Mouse (Mus musculus) hindlimb bud, embryonic 11.5 days (tissue): ENCODE results near the gene Zfp652.
A peak's percentile ranks its signal among the peaks of the same experiment; 100 is the strongest.
"Not testable (repeated sequence)": the region's sequence is repeated elsewhere in the genome, so short reads cannot be mapped to it uniquely, and the experiment has no call there.

ENCODE experiments used
- DNase-seq: peaks from one replicate; pipeline ENCODE4 v3.0.0-alpha.2; 2012; ENCODE audit warnings: low read depth, low spot score; ENCODE audit errors: extremely low spot score

Zfp652 gene

DNA sequence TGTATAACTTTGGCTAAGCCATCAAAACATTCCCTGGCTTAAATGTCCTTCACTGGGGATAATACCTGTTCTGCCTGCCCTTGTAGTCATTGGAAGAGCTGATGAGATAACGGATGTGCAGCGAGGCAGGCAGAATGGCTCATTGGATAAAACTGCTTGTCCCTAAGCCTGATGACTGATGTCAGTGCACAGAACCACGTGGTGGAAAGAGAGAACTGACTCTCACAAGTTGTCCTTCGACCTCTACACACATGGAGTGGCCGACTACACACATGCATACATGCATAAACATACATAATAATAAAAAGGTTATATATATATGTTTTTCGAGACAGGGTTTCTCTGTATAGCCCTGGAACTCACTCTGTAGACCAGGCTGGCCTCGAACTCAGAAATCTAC is 2.0 kb upstream of the Zfp652 start:
- no peak for DNase-seq

DNA sequence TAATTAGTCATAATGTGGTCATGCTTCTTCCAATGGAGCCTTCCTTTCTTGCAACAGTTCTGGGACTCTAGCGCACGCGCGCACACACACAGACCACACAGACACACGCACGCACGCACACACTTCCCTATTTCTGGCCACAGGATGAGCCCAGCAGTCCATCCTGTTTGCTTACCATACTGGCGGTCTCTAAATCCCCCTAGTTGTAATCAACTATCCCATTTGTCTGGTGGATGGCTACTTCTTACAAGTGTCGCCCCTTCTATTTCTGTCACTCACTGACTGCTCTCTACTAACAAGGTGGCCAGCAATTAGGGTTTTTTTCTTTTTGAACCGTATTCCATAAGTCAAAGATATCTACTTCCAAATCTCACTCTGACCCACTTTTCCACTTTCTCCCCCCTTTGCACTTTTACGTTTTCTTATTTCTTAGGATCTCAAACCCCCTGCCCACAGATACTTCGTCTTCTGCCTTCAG is 349 bp upstream of the Zfp652 start:
- DNase-seq: no peak

DNA sequence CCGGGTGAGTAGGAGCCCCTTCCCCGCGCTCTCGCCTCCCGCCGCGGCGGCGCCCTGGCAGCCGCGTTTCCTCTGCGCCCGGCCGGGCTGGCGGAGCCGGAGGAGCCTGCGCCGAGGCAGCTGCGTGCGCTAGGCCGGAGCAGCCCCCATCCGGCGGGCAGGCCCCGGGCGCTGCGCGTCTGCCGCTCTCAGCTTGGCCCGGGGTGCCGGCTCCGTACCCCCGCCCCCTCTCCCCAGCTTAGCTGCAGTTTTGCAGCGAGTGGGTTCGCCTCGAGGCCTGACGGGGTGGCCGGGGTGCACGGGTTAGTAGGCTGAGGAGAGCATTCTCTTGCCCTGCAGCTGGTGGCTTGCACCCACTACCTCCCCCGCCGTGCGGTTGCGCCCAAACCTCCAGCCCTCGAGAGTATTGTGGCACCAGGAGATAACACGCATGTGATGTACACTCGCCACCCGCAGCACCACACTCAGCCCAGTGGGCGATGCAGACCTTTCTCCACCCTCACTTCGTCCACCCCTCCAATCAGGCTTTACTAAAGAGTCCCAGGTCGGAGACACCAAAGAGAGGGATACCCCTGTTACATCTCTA is 845 bp downstream of the Zfp652 start:
- DNase-seq: no peak

DNA sequence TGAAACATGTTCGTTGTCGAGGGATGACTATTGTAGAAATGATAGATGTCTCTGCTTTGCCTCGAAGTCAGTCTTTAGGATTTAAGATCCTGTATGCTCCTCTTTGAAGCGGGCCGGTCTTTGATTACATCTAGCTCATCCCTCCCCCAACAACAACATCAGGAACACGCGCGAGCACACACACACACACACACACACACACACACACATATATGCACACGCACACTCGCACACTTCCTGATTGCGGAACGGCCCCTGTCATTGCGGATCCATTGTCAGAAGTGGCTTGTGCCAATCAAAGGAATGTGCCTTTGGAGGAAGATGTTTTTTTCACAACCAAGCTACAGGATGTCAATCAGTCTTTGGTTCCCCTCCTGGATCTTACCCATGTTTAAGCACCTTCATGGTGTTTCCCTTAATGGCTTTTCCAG is 1.4 kb downstream of the Zfp652 start:
- DNase-seq: no peak

DNA sequence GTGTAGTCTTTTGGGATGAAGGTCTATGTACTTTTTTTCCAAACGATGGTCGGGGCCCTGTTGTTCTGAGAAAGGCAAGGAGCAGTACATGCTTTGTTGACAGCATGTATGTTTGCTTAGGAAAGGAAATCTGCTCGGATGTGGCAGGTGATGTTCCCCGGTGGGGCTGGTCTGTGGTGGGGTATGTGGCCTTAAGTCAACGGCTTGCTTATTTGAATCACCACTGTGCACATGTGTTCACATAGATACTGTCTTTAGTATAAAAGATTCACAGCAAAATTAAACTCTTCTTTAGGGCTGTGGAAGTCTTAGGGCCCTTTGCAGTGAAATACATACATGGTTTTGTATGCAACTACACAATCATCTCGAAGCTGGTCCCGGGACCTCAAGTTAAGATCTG is 1.9 kb downstream of the Zfp652 start:
- no peak for DNase-seq

DNA sequence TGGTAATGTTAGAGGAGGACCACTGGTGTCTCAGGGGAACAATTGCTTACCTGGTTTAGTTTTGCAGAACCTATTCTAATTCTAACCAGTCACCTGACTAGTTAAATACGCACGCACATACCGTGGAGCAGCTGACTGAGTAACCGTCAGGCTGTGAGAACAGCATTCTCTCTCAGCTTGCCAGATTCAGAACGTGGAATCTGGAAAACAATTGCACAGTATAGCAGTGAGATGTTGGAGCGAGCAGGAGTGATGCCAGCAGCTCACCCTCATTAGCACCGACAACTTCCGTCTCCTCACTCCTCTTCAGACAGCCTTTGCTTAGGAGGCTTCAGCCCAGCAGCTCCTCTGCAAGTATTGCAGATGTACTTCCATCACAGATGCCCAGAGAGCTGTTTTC is 3.7 kb downstream of the Zfp652 start:
- no peak for DNase-seq

DNA sequence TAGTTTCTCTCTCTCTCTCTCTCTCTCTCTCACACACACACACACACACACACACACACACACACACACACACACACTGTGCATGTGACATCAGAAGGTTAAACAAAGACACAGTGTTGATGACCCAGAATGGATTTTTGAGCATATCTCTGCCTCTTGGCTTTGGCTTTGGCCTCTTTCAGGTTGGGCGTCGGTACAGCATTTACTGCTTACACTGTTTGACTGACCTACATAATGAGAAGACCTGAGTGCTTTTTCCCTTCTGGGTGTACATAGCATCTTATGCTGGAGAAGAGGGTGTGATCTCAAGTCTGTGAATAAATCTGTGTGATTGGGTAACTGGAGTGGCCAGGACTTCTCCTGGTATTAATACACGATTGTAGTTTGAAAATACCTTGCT is 6.9 kb downstream of the Zfp652 start:
- no peak for DNase-seq

DNA sequence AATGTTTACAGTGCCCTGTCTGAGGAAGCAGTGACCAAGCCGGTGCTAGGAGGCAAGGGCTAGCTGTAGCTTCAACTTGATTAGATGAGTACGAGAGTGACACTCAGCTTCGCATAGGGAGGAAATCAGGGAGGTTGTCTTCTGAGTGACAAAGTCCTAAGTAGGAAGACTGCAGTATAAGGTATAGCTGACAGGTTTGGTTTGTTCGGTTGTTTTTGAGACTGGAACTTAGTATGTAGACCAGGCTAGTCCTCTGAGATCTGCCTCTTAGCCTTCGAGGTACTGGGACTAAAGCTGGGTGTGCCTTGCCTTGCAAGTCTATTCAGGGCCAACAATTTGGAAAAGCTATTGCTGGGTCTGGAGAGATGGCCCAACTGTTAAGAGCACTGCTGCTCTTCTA is 10.8 kb downstream of the Zfp652 start, which contains the start of gene B130006D01Rik:
B130006D01Rik (plus strand) TSS at position 301 of the 400 bp plus-strand sequence.
- DNase-seq: no peak

DNA sequence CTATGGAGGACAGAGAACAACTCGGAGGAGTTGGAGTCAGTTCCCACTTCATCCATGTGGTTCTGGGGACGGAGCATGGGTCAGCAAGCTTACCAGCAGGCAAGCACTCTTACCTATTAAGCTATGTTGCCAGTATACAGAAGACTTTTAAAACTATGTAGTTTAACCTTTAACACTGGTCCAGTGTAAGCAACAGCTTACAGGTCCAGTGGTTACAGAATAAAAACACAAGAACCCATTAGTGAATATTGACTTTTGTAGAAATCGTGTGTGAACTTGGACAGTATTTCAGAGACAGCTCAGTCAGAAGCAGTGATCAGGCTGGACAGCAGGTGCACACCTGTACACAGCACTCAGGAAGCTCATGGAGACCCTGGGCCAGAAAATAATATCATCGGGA is 12.0 kb downstream of the Zfp652 start:
- no peak for DNase-seq

DNA sequence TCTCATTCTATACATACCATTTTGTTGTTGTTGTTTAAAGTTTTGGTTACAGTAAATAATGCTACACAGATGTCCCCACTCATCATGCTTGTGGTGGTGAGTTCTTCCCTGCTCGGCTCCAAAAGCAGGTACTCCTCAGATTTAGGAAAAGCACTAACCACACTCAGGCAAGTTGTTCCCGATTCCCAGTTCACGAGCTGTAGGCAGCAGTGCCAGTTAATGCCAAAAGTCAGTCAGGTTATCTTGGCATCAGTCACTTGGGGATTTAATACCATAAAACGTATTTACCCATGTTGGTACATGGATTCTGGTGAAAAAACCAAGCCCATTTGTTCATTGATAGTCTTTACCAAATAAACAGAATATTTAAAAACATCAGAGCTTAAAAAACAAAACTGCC is 13.7 kb downstream of the Zfp652 start:
- DNase-seq: no peak

DNA sequence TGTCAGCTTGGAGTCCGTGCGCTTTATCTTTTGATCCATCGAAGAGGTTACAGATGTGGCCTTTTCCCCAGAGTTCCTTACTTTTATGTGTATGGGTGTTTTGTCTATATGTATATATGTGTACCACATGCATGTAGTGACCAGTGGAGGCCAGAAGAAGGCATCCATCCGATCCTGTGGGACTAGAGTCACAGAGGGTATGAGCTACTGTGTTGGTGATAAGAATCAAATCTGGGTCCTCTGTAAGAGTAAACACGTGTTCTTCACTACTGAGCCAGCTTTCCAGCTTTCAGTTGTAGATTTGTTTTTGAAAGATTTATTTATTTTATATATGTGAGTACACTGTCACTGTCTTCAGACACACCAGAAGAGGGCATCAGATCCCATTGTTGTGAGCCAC is 15.5 kb downstream of the Zfp652 start:
- DNase-seq: no peak

DNA sequence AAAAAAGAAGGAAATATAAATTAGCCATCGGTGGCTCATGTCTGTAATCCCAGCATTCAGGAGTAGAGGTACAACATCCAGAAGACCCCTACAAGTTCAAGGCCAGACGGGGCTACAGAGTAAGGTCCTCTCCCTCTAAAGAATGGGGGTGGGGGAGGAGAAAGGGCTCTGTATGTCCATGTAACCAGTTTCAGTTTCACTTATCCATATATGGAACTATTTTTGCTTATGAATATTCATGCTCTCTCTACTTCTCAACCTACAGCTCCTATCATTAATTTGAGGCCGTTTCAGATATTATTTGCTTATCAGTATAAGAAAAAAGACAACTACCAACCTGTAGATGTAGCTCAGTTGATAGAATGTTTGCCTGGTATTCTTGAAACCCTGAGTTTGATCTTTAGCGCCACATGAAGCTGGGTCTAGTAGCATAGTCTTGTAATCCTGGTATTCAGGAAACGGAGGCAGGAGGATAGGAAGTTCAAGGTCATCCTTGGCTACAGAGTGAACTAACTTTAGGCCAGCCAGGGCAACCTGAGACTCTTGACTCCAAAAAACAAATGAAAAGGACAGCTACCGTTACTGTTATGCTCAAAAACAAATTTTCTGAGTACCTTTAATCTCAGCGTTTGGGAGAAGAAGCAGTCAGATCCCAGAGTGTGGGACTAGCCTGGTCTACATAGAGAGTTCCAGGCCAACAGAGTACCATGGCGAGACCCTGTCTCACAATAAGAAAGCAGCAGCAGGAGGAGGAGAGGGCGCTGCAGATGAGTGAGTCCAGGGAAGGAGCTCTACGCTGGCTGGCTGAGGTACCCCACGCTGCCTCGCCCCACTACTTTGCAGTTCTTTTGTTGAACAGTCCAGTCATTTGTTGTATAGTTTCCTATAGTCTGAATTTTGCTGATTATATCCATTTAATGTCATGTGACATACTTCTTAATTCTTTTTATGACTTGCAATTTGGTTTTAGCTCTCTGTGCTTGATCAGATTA is 16.7 kb downstream of the Zfp652 start:
- DNase-seq: no peak

DNA sequence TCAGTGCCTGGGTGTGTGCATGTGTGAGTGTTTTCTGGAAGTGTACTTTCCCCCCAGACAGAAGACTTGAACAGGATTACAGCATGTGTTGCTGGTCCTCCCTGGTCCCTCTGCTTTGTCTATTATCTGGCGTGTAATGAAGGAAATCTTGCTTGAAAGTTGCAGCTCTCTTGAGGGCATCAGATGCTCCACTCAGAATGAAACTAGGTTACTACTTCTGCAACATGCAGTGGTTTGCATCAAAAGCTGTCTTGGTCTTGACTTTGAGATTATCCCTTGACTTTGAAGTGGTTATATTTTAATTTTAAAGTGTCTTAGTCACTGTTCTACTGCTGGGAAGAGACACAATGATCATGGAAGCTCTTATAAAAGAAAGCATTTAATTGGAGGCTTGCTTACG is 22.0 kb downstream of the Zfp652 start:
- no peak for DNase-seq

DNA sequence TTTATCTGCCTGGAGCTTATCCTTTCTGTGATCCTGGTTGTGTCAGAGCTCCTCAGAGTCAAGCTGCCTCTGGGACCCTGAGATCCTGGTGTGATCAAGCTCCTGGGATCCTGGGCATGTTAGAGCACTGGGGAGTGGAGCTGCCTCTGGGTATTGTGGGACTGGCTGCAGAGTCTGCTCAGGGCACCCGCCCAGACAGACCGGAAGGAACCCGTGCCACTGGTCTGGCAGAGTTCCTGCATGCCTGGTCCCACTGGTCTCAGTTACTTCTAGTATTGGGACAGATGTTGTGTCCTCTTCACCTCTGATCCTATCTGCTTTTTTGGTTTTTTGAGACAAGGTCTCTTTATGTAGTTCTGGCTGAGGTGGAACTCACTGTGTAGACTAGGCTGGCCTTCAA is 25.3 kb downstream of the Zfp652 start:
- no peak for DNase-seq

DNA sequence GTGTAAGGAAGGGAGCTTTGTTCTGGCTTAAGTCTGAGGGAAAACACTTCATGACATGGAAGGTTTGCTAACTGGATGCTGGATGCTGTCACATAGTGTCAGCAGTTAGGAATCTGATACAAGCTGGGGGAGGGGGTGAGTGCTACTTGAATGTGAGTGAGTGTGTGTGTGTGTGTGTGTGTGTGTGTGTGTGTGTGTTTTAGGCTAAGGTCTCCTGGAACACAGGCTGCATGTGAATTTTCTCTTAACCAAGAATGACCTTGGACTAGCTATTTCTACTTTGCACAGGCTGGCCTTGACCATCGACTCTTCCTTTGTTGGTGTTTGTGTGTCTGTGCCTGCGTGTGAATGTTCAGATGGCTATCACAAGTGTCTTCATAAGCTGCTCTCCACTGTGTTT is 32.0 kb downstream of the Zfp652 start:
- DNase-seq: no peak

DNA sequence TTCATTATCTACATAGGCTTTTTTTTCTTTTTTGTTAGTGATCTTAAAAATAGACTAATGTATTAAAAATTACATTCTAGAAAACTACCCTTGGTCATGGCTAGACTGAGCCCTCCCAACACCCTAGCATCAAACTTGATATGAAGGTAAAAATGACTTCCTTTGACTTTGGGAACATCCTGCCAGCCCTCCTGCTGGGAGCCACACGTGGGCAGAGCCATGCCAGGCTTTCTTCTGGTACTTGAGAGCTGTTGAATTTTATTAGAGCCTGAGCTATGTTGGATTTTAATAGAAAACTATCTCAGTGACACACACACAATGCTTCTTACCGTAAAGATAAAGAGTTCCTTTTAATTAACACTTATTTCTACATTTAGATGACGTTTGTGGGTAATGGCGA is 34.3 kb downstream of the Zfp652 start:
- no peak for DNase-seq

DNA sequence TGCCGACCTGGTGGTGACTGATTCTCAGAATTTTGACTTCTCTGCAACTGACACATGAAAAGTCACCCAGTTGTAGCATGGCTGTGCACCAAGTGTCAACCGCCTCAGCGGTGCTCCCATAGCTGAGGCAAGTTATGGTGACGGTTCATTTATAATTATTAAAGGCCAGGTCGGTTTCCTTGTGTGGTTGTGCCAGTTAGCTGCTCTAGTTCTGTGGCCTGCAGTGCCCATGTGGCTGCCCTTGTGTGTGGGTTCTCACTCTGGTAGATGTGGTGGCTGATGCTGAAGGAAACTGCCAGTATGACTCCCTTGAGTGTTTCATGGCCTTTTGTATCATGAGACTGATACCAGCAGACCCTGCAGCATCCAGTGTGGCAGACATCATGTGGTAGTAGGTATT is 35.9 kb downstream of the Zfp652 start:
- DNase-seq: no peak

DNA sequence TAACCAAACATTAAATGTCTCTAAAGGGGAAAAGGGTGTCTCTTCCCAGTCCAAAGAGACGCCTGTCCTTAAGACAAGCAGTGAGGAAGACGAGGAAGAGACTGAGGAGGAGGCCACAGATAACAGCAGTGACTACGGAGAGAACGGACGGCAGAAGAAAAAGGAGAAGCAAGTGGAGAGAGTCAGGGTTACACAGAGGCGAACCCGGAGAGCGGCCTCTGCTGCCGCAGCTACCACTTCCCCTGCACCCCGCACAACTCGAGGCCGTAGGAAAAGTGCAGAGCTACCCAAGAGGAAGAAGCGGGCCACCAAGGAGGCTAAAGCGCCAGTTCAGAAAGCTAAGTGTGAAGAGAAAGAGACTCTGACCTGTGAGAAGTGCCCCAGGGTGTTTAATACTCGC is 37.1 kb downstream of the Zfp652 start:
- DNase-seq: no peak

DNA sequence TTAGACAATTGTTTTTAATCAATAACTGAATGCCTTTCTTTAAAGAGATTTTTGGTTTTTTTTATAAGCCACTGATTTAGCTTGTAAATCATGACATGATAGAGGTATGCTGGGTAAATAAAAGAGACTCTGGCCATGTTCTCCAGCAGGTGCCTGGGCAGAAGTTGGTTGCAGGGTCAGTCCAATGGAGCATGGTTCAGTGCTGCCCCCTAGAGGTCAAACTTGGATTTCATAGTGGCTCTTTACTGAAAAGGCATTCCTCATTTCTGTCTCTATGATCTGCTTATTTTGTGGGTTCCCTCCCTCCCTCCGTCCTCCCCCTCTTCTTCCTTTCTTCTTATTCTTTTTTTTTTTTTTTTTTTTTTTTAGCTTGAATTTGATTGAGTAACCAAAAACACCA is 38.5 kb downstream of the Zfp652 start:
- peak; percentile 71 for DNase-seq

DNA sequence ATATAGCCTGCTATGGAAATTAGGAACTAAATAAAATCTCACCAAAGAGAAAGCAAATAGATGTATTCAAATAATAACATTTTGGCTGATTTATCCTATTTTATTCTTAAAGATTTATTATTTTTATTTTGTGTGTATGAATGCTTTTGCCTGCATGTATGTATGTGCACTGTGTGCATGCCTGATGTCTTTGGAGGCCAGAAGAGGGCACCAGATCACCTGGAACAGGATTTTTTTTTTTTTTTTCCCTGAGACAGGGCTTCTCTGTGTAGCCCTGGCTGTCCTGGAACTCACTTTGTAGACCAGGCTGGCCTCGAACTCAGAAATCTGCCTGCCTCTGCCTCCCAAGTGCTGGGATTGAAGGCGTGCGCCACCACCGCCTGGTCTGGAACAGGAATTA is 42.7 kb downstream of the Zfp652 start:
- not testable (repeated sequence) for DNase-seq

DNA sequence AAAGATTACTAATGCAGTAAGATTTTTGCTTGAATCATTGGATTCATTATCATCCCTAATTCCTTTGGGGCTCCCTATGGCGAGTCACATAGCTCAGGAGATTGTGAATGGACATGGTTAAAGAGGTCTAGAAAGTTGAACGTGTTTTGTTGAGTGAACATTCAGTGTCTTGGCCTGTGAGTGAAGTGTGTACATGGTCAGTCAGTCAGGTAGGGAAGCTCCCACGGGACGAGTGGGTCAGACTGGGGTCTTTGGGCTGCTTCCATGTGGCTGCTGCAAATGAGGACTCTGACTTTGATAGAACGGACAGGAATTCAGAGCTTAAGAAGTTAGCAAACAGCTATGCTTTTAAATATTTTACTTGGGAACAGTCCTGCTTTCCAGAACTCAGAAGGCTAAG is 48.0 kb downstream of the Zfp652 start:
- DNase-seq: no peak

DNA sequence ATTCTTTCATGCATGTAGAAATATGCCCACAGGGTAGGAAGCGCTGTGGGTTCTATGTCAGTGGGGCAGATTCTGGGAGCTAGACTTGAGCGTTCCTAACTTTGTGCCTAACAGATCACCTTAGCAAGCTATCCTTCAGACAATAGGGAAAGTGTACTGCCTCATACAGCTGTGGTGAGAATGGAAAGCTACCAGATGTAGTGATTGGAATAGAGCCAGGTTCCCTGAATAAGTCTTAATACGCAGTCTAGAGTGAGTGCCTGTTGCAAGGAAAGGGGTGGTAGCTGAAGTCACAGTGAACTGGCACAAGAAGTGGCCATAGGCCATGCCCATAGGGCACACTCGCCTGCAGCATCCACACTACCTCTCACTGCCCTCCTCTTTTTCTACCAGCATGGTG is 50.5 kb downstream of the Zfp652 start:
- DNase-seq: no peak
